Mouse (Mus musculus): ENCODE measurements around the gene Cdc20. TPM values are rescaled to one million over a fixed set of nuclear protein-coding genes. Genes with fewer than 3 reads are reported as not detected.
A peak's percentile ranks its signal among the peaks of the same experiment; 100 is the strongest.

Cdc20 gene
- polyA plus RNA-seq, 1 experiment from 2014 or later: 270 TPM

DNA sequence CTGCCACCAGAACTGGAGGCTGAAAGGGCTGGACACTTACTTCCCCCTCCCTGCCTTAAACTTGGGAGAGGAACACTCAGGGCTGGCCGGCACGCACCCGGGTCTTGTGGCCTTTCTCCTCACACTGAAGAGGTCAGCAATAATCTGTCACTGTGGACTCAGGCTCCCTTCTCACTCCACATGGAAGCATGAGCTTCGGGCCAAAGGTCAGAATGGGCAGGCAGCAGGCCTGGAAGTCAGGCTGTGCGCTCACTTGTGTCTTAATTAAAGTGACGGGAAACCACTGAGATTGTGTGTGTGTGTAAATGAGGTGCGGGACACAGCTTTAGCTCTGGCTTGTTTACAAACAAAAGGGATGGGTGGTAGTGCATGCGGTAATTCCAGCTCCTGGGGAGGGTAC is 4.8 kb downstream of the Cdc20 start:
- Histone ChIP-seq H3K27me3 (ENCODE audit: insufficient read depth, poor library complexity, severe bottlenecking) (no peaks in the 10 kb centered on the region), H3K27ac (no peak overlapping the region), H3K36me3 (peaks cover 56% of the 10 kb centered on the region), H3K4me3 (no peak overlapping the region), H3K4me1 (peaks cover 61% of the 10 kb centered on the region), H3K9me3 (no peaks in the 10 kb centered on the region)
- WGBS: 85% methylated on average over 8 of the region's 8 CpGs
- DNase-seq (ENCODE audit: low spot score): no peak

DNA sequence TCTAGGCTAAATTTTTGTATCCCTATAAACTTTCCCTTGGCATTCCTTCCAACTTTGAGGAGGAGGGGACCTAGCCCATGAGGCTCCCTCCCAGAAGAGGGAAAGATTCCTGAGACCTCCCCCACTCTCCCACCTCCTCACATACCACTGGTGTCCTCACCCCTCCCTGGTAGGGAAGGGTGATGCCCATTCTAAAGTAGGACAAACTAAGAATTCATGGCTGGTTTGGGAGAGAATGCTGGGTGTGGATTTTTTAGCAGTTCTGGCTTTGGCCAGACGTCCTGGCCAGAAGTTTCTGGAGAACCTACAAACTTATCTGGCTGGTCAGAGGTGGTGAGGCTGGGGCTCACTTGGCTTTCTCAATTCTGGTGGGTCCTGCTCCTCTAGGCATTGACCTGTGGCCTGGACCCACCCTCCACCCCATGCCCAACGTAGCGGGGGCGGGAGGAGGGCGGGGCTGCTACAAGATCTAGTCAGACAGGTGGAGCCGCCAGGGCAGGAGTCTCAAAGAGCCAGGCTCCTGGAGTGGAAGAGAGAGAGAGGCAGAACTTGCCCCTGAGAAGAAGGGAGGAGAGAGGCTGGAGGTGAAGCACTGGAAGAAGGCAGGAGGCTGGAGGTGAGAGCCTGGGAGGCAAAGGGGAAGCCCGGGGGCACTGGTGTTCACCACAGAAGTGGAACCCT is 7.8 kb downstream of the Cdc20 start:
- Histone ChIP-seq H3K4me1 (peaks cover 40% of the 10 kb centered on the region), H3K27ac (peak overlapping the region; percentile 95), H3K36me3 (peaks cover 41% of the 10 kb centered on the region), H3K9me3 (no peaks in the 10 kb centered on the region), H3K27me3 (ENCODE audit: insufficient read depth, poor library complexity, severe bottlenecking) (no peaks in the 10 kb centered on the region), H3K4me3 (peak overlapping the region; percentile 78)
- no peak for DNase-seq (ENCODE audit: low spot score)
- WGBS: 46% methylated on average over 7 of the region's 7 CpGs

- Histone ChIP-seq H3K27me3 (ENCODE audit: insufficient read depth, poor library complexity, severe bottlenecking) (no peaks in the 10 kb centered on the region), H3K4me3 (peak overlapping the region; percentile 78), H3K36me3 (peaks cover 40% of the 10 kb centered on the region), H3K27ac (peak overlapping the region; percentile 95), H3K9me3 (no peaks in the 10 kb centered on the region), H3K4me1 (peaks cover 35% of the 10 kb centered on the region)
- 36% methylated on average over 15 of the region's 15 CpGs for WGBS
- peak; percentile 78 for DNase-seq (ENCODE audit: low spot score)
Observed at GRCm38 (mm10) chr4:118428531-118429214, 8.5 kb downstream of the Cdc20 start.

DNA sequence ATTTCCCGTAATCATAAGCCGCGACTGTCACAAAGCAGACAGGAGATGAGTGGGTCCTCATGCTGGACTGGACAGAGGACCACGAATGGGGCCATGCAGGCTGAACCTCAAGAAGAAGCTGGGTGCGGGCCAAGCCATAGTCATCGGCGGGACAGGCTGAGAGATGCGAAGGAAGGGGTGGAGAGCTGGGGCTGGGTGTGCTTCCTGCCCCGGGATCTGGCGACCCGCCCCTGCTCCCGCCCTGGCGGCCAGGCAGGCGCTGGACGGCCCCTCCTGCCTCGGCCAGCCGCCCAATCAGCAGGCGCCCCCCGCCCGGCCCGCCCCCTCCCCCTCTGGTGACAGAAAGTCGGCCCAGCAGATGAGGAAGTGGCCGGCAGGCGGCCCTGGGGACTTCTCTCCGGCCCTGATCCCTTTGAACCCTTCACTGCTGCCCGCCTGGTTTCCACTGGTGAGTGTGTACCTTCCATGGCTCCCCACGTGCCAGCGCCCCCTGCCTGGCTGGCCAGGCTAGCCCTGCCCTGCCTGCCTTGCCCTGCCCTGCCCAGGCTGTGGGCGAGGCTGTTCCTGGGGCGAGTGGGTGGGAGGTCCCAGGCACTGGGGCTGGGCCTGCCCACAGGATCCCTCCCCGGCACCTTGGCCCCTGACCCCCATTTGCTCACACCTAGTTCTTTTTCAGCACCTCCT is 9.2 kb downstream of the Cdc20 start, which contains the start of gene Elovl1:
Gene Elovl1 (plus strand): TSS at position 326 of the 684 bp plus-strand sequence.
- Histone ChIP-seq H3K4me1 (peaks cover 35% of the 10 kb centered on the region), H3K4me3 (peak within 1 kb of the TSS; percentile 78), H3K36me3 (peaks cover 39% of the 10 kb centered on the region), H3K27ac (peak within 1 kb of the TSS; percentile 95), H3K27me3 (ENCODE audit: insufficient read depth, poor library complexity, severe bottlenecking) (no peaks in the 10 kb centered on the region), H3K9me3 (no peaks in the 10 kb centered on the region)
- DNase-seq (ENCODE audit: low spot score): peak; percentile 96
- under 1% methylated on average over 26 of the region's 31 CpGs for WGBS

DNA sequence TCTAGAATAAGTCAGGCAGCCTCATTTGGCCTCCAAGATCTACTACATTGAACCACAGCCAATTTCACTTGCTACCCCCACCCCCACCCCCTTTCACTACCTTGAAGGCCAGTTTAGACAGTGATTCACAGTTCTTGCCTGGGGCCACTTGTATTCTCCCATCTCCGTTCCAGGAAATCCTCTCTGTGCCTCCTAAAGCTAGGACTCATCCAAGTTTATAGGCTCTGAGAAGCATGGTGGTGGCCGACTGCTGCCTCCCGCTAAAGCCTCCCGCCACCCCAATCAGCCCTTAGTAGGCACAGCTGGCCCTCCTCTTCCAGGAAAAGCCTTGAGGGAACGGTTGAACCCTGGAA is 9.8 kb downstream of the Cdc20 start:
- WGBS: 3% methylated on average over 5 of the region's 5 CpGs
- Histone ChIP-seq H3K36me3 (peaks cover 34% of the 10 kb centered on the region), H3K27me3 (ENCODE audit: insufficient read depth, poor library complexity, severe bottlenecking) (no peaks in the 10 kb centered on the region), H3K4me3 (peak overlapping the region; percentile 78), H3K27ac (peak overlapping the region; percentile 95), H3K4me1 (peaks cover 35% of the 10 kb centered on the region), H3K9me3 (no peaks in the 10 kb centered on the region)
- DNase-seq (ENCODE audit: low spot score): no peak

GRCm38 (mm10) chr4:118425374-118425773 is 11.8 kb downstream of the Cdc20 start:
- WGBS: 74% methylated on average over 1 of the region's 1 CpGs
- Histone ChIP-seq H3K4me1 (peaks cover 34% of the 10 kb centered on the region), H3K27ac (no peak overlapping the region)

GRCm38 (mm10) chr4:118424541-118425160 is 12.5 kb downstream of the Cdc20 start:
- H3K36me3 ChIP-seq: peaks cover 34% of the 10 kb centered on the region
- H3K9me3 ChIP-seq: no peaks in the 10 kb centered on the region
- WGBS: 30% methylated on average over 4 of the region's 4 CpGs
- H3K27me3 ChIP-seq (ENCODE audit: insufficient read depth, poor library complexity, severe bottlenecking): no peaks in the 10 kb centered on the region
- no peak overlapping the region for H3K27ac ChIP-seq
- no peak for DNase-seq (ENCODE audit: low spot score)
- H3K4me1 ChIP-seq: peaks cover 27% of the 10 kb centered on the region
- H3K4me3 ChIP-seq: no peak overlapping the region

More at GRCm38 (mm10) chr4:118425374-118425773, 11.8 kb downstream of the Cdc20 start:
- Histone ChIP-seq H3K36me3 (peaks cover 28% of the 10 kb centered on the region), H3K4me3 (no peak overlapping the region), H3K9me3 (no peaks in the 10 kb centered on the region), H3K27me3 (ENCODE audit: insufficient read depth, poor library complexity, severe bottlenecking) (no peaks in the 10 kb centered on the region)
- no peak for DNase-seq (ENCODE audit: low spot score)

GRCm38 (mm10) chr4:118421384-118421783 is 15.8 kb downstream of the Cdc20 start:
- Histone ChIP-seq H3K27me3 (ENCODE audit: insufficient read depth, poor library complexity, severe bottlenecking) (no peaks in the 10 kb centered on the region), H3K36me3 (peaks cover 62% of the 10 kb centered on the region), H3K4me3 (no peak overlapping the region), H3K4me1 (no peaks in the 10 kb centered on the region), H3K9me3 (no peaks in the 10 kb centered on the region), H3K27ac (no peak overlapping the region)
- DNase-seq (ENCODE audit: low spot score): no peak
- 93% methylated on average over 3 of the region's 3 CpGs for WGBS

DNA sequence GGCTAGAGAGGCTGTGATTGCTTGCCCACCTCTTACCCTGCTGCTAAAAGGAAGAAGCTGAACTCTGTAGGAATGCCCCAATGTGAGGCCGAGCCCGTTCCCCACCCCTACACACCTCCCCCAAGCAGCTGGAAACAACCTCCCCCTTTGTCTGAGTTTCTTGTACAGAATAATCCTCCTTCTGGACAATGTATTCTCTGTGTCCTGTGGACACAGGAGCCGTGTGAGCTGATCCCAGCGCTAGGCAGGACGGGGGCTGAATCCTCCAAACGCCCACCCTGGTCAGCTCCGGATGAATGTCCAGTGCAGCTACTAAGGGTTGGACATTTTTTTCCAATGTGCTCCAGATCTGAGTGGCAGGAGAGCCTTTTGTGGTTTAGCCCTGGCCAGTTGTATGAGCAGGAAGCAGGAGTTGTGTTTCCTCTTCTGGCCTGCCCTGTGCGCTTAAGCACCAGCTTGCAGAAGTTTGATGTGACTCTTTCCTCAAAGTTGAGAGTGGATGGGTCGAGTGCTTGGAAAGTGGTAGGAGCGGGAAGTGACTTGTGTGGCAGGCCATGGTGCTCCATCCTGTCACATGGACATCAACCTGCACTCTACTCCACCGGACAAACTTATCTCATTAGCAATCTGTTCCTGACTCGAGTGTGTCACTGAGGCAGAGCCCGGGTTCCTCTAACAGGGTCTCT is 19.9 kb downstream of the Cdc20 start:
- 83% methylated on average over 13 of the region's 13 CpGs for WGBS
- Histone ChIP-seq H3K4me1 (no peaks in the 10 kb centered on the region), H3K9me3 (no peaks in the 10 kb centered on the region), H3K27ac (no peak overlapping the region), H3K27me3 (ENCODE audit: insufficient read depth, poor library complexity, severe bottlenecking) (no peaks in the 10 kb centered on the region), H3K36me3 (peaks cover 90% of the 10 kb centered on the region), H3K4me3 (no peak overlapping the region)
- DNase-seq (ENCODE audit: low spot score): no peak

DNA sequence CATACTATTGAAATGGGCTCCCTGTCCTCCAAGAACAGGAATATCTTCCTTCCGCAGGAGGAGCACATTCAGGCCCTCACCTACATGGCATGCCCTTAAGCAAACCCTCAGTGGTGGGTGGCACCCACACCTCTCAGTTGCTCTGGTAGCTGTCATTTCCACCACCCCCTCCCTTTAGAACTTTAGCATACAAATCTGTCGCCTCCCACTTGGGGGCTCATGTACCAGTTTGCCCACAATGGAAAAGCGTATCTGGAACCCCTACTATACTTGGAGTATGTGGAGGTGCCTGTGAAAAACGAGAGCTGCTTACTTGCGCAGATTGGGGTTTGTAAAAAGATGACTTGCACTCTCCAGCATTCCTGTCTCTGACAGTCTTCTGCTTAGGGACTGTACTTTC is 20.8 kb downstream of the Cdc20 start:
- WGBS: 89% methylated on average over 5 of the region's 5 CpGs
- no peak for DNase-seq (ENCODE audit: low spot score)
- H3K4me3 ChIP-seq: no peak overlapping the region
- H3K4me1 ChIP-seq: no peaks in the 10 kb centered on the region
- no peaks in the 10 kb centered on the region for H3K27me3 ChIP-seq (ENCODE audit: insufficient read depth, poor library complexity, severe bottlenecking)
- H3K9me3 ChIP-seq: no peaks in the 10 kb centered on the region
- H3K36me3 ChIP-seq: peaks cover 94% of the 10 kb centered on the region
- no peak overlapping the region for H3K27ac ChIP-seq

DNA sequence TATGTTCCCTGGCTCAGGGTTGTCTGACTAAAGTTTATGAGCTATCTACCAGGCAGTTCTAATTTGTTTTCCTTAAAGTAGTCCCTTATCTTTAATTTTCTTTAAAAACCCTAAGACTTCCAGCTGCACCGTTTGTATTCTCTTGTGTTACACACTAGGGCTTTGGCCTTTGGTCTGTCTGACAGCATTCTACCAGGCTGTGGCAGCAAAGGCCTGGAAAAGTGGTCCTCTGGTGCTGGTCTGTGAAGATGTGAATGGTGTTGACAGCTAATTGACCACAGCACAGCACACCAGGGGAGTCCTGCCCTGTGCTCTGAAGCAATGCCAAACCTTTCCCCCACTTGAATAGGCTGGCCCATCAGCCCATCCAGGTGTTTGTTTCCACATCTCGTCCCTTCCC is 21.4 kb downstream of the Cdc20 start:
- Histone ChIP-seq H3K9me3 (no peaks in the 10 kb centered on the region), H3K4me3 (no peak overlapping the region), H3K27me3 (ENCODE audit: insufficient read depth, poor library complexity, severe bottlenecking) (no peaks in the 10 kb centered on the region), H3K36me3 (peaks cover 90% of the 10 kb centered on the region), H3K4me1 (no peaks in the 10 kb centered on the region), H3K27ac (no peak overlapping the region)
- WGBS: 74% methylated on average over 2 of the region's 2 CpGs
- no peak for DNase-seq (ENCODE audit: low spot score)

DNA sequence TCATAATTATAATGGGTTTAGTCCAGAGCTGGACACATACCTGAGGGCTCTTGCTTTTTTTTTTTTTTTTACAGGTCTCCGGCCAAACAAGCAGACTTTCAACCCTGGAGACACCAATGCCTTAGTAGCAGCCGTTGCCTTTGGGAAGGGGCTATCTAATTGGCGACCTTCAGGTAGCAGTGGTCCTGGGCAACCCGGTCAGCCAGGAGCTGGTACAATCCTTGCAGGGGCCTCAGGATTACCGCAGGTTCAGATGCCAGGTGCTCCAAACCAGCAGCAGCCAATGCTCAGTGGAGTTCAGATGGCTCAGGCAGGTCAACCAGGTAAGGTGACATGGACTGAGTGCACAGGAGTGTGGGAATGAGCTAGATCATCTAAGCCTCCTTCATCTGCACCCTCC is 23.6 kb downstream of the Cdc20 start:
- no peak for DNase-seq (ENCODE audit: low spot score)
- no peaks in the 10 kb centered on the region for H3K9me3 ChIP-seq
- H3K27me3 ChIP-seq (ENCODE audit: insufficient read depth, poor library complexity, severe bottlenecking): no peaks in the 10 kb centered on the region
- no peak overlapping the region for H3K27ac ChIP-seq
- H3K36me3 ChIP-seq: peaks cover 69% of the 10 kb centered on the region
- peaks cover 10% of the 10 kb centered on the region for H3K4me1 ChIP-seq
- WGBS: 93% methylated on average over 5 of the region's 5 CpGs
- H3K4me3 ChIP-seq: no peak overlapping the region
